Mouse (Mus musculus): ENCODE measurements around the gene Zfp9.
A peak's percentile ranks its signal among the peaks of the same experiment; 100 is the strongest.

Gene Zfp9

DNA sequence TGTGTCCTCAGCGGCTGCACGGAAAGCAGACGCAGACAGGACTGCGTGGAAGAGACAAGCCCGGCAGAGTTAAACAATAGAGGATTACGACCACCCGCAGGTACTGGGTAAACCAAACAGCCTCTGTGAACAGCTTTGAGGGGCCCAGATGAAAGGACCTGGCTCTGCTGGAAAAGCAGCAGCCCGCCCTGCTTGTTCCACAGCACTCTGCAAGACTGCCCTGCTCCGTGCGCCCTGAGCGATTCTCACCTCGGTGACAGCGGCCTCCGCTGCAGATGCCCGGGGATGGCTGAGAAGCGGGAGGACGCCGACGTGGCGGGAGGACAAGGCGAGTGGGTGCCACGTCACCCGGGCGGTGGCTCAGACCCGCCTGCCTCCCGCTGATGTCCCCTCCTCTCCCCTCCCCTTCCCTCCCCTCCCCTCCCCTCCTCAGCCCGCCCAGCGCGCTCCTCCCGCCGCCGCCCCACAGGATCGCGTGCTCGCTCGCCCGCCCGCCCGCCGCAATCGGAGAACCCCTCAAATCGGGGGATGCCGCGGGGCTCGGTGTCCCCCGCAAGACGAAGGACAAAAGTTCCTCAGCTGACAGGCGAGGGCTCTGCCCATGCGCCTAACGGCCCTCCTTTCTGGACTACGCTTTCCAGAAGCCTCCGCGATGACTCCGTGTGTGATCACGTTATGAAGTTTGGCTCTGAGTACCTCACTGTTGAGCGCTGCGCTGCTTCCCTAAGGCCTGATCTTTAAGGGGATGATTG is at the start of gene Zfp9:
TSS of gene Zfp9 (minus strand) at position 364 of the 752 bp plus-strand sequence.
- no peak for DNase-seq (ENCODE audit: low spot score)

DNA sequence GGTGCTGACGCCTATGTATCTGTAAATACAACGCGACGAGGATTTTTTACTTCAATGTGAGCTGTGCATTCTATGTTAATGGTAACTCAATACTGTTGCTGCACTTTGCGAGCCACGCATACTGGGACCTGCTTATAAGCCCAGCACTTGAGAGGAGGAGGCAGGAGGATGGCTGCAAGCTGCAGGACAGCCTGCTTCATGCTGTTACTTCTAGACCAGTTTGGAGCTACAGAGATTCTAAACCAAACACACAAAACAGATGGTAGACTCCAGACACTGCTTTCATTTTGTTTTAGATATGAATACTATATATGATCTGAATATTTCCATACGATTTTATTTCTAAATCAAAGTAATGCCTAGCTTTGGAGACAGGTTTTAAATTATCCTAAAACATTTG is 41.5 kb upstream of the Zfp9 start:
- no peak for DNase-seq (ENCODE audit: low spot score)

GRCm38 (mm10) chr6:118513335-118514012 is 34.4 kb upstream of the Zfp9 start:
- DNase-seq (ENCODE audit: low spot score) = no peak

DNA sequence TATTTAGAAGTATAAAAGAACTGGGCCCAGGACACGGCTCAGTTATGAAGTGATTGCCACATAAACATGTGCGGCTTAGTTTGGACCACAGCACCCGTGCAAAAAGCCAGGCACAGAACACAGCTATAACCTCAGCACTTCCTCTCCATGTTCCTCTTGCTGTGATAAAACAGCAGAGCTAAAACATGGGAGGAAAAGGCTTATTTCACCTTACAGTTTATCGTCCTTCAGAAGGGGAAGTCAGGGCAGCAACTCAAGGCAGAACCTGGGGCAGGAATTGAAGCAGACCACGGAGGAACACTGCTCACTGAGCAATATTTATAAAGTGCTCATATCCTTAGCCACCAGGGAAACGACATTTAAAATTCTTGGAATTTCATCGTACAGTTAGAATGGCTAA is 19.9 kb upstream of the Zfp9 start:
- no peak for DNase-seq (ENCODE audit: low spot score)

DNA sequence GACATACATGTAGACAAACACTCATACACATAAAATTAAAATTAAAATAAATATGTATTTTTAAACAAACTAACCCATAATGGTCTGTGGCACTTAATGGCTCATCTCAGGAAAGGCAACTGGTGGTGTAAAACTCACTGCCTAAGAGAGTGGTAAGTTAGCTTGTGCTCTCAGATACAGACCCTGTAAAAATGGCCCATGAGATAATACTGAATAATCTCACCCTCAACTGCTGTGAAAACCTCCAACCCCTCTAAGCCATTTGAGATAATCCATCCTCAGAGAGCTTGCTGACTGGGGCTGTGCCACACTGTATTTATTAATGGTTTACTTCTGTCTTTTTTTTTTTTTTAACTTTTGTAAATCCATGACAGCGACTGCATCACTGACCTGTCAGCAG is 3.0 kb upstream of the Zfp9 start:
- DNase-seq (ENCODE audit: low spot score) = no peak

DNA sequence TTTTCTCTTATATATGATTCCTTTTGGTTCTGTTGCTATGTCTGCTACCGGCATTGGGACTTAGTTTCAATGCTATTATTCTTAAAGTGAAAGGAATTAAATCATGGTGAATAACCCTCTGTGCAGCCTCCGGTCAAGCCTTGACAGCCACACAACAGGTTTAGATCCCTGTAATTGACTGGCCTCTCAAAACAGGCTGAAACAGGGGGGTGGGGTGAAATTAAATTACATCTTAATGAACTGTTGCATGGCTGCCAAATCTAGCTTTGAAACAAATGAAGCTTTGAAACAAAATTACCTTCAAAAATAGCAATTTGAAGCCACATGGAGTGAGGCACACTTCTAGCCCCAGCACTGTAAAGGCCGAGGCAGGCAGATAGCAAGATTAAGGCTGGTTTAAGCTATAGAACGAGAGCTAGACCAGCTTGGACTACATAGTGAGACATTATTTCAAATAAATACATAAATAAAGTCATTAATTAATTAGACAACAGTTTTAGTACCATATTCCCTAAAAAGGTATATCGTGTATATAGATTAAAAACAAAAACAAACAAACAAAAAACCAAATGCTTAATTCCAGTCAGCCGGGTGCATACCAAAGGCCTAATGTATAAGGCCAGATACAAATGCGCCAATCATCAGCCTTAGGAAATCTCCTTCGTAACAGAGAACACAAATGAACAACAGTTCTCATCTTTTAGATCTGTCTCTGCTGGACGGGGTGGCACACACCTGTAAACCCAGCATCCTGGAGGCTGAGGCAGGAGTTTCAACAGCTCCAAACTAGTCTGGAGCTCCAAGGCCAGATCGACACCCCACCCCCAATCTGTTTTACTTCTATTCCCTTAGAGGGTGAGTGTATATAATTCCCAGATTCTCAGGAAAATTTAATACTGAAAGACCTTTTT is 990 bp downstream of the Zfp9 start:
- DNase-seq (ENCODE audit: low spot score) = no peak

DNA sequence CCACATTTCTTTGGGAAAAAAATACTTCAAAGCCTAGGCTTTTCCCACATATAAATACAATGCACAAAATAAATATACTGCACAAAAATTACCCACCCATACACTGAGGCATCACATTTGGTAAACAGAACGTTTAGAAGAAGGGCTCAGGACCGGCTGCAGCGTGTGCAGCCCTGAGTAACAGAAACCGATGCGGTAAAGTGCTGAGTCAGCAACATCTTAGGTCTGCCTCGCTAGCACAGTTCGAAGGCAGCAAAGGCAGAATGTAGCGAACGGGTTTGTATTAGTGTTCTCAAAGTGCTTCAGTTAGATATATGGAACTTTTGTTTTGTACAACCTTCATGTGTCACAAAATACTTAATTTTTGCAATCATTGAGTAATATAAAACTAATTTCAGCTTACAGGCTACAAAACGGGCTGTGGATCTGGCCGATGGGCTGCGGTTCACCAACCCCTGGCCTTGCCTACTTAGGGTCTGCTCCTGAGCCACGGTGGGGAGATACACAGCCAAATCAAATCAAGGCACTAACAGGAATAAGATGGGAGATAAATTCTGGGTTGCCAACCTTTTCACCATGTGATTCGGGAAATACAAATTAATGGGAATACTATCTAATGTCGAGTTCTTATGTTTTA is 16.9 kb downstream of the Zfp9 start:
- no peak for DNase-seq (ENCODE audit: low spot score)

GRCm38 (mm10) chr6:118457726-118458125 is 21.4 kb downstream of the Zfp9 start:
- DNase-seq (ENCODE audit: low spot score) = no peak

DNA sequence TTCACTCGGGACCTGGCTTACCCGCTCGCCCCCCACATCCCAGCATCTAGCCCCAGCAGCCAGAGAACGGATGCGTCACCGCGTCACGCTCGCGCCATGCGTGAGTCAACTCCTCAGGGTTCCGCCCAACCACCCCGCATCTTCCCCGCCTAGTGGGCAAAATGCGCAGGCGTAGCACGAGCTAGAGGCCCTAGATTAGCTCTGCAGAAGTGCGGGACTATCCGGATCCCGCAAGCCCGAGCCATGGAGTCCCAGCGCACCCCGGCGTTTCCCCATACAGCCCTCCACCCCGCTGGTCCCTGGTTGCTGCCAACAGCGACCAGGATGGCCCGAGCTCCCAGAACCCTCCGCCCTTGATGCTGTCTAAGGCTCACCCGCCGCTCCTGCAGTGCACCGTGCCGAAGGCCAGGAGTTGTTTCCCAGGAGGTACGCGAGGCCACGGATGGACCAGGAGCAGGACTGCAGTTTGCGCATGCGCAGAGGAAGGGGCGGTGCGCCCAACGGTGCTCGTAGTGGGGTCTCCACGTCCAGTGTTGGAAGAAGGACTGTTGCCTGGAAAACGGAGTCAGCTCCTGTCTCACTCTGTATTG is 24.0 kb downstream of the Zfp9 start, which contains the start of gene Zfp248:
TSS of gene Zfp248 (minus strand) at position 487 of the 590 bp plus-strand sequence.
- peak; percentile 68 for DNase-seq (ENCODE audit: low spot score)

- no peak for DNase-seq (ENCODE audit: low spot score)
Observed at GRCm38 (mm10) chr6:118454452-118454851, 24.7 kb downstream of the Zfp9 start.

GRCm38 (mm10) chr6:118431502-118431901 is 47.6 kb downstream of the Zfp9 start:
- no peak for DNase-seq (ENCODE audit: low spot score)

DNA sequence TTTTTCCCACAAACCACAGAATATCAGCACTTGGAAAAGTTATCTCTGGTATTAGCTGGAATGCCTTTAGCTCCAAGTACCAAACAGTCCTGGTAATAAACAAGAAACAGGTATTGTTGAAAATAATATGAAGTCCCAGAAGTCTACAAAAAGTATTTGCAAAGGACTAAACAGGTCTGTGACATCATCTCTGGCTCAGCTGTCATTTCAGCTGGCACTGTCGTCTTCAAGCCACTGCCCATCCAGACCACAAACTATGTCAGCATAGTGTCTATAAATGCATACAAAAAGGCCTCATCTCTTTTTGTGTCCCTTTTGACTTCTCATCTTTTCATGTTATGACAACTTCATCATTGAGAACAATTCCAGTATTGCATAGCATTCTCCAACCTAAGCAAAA is 52.5 kb downstream of the Zfp9 start:
- no peak for DNase-seq (ENCODE audit: low spot score)

- DNase-seq (ENCODE audit: low spot score) = peak; percentile 91
Observed at GRCm38 (mm10) chr6:118419050-118419920, 59.8 kb downstream of the Zfp9 start, which contains the start of gene Bms1. TSS of gene Bms1 (minus strand) at chr6:118419474.

Data from c-Kit-positive CD71-positive TER-119-positive erythroid progenitor cells, embryonic 14.5 days (primary cell).